Mouse (Mus musculus) cerebellum, adult 2 months (tissue): Measurements from ENCODE around the gene Rcn1.

ENCODE experiments used
- CTCF ChIP-seq: fragments of 200-500 bp; IDR thresholded peaks from 2 replicates; pipeline ENCODE4 v1.5.1; 2011; ENCODE audit warnings: low read depth, mild to moderate bottlenecking, control low read depth, low read length, moderate library complexity, borderline replicate concordance; ENCODE audit not compliant: insufficient read depth
- POLR2A ChIP-seq: fragments of 200-500 bp; IDR thresholded peaks from 2 replicates; pipeline ENCODE4 v1.6.1; 2011; ENCODE audit warnings: low read length, control low read depth, borderline replicate concordance; ENCODE audit not compliant: insufficient read depth

DNA sequence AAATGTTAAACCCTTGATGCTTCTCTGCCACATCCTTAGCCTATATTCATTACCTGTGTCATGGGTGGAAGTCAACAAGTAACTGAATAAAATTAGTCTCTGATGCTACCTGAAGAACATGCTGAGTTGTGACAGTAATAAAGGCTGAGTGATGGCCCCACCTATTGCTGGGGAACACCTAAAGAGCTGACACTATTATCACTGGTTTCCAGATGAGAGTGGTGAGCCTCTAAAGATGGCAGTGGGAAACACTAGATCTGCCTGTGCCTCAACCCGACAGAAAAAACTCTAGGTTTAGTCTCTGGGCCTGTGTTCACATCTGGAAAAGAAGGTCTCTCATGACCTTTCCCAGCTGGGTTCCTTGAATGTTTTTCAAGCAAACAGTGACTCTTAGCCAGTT, 19.4 kb downstream of the Rcn1 start:
- no peak for TF ChIP-seq POLR2A
- TF ChIP-seq CTCF: no peak
